Mouse (Mus musculus): Measurements from ENCODE around the gene Gm8693. TPM values are rescaled to one million over a fixed set of nuclear protein-coding genes. Genes with fewer than 3 reads are reported as not detected.
"Not testable (repeated sequence)": the region's sequence is repeated elsewhere in the genome, so short reads cannot be mapped to it uniquely, and the experiment has no call there.

The Gm8693 gene
- polyA plus RNA-seq (2015; fragmentation: Nextera tagmentation; extraction: Ambion mirVana) = not detected in 2 replicates

DNA sequence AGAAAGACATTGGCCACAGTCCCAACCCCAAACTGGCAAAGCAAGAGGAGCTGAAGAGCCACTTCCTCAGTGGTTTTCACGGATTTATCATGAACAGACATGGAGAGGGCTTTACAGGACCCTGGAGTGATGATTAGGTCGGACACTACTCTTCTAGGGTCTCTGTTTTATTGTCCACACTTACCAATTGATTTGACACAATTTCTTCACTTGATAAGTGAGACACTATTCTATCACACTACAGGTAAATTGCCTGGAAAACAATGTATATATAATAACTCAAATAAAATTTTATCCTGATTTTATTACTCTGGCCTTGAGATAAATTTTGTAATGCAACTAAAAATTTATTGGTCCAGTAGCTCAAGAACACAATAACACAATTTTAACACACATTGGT lies at the start of gene Gm8693:
TSS of gene Gm8693 (minus strand) at position 101 of the 400 bp plus-strand sequence.
- H3K4me3 ChIP-seq (replicated peaks); ATAC-seq (ENCODE audit: low FRiP score); H3K9me3 ChIP-seq (replicated peaks); H3K9ac ChIP-seq (replicated peaks); H3K36me3 ChIP-seq; H3K4me2 ChIP-seq; H3K4me1 ChIP-seq; H3K27me3 ChIP-seq (replicated peaks); H3K27ac ChIP-seq (replicated peaks): not testable (repeated sequence)
- WGBS = no CpG with 5 or more reads among the region's 2 CpGs

DNA sequence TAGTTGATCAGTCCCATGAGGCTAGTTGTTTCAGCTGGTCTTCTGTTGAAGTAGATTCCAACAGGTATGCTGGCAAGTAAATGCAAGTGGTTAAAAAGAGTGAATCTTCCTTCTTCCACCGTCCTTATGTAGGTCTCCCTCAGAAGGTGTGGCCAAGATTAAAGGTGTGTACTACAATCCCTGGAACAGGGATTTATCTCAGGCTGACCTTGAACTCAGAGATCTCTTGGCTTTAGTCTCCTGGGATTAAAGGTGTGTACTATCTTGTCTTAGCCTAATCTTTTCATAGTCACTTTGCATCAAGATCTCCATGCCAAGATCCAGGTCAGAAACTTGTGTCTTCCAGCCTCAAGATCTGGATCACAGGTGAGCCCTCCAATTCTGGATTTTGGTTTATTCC lies 27.5 kb upstream of the Gm8693 start, which contains the start of gene Gm4567:
TSS of gene Gm4567 (minus strand) at position 101 of the 400 bp plus-strand sequence.
- H3K36me3 ChIP-seq; H3K4me3 ChIP-seq (replicated peaks); H3K4me1 ChIP-seq; H3K27ac ChIP-seq (replicated peaks); ATAC-seq (ENCODE audit: low FRiP score); H3K27me3 ChIP-seq (replicated peaks); H3K9me3 ChIP-seq (replicated peaks); H3K4me2 ChIP-seq; H3K9ac ChIP-seq (replicated peaks): not testable (repeated sequence)
- WGBS = no CpG with 5 or more reads among the region's 1 CpGs

GRCm38 (mm10) chr7:22657718-22658117 lies 34.4 kb downstream of the Gm8693 start, which contains the start of gene Vmn1r155:
TSS of gene Vmn1r155 (plus strand) at chr7:22658018.
- H3K9me3 ChIP-seq (replicated peaks); ATAC-seq (ENCODE audit: low FRiP score); H3K27ac ChIP-seq (replicated peaks); H3K4me1 ChIP-seq; H3K4me2 ChIP-seq; H3K27me3 ChIP-seq (replicated peaks); H3K9ac ChIP-seq (replicated peaks); H3K36me3 ChIP-seq; H3K4me3 ChIP-seq (replicated peaks): not testable (repeated sequence)
- WGBS = no CpG with 5 or more reads among the region's 3 CpGs

Other genes with a start within 250 kb of the Gm8693 start
- gene Gm10665, start 228.2 kb downstream of the Gm8693 start, polyA plus RNA-seq (2015; fragmentation: Nextera tagmentation; extraction: Ambion mirVana) = not detected in 2 replicates
- not detected in 2 replicates for gene Vmn1r151, start 192.6 kb downstream of the Gm8693 start, polyA plus RNA-seq (2015; fragmentation: Nextera tagmentation; extraction: Ambion mirVana)
- gene Vmn1r152, start 169.3 kb downstream of the Gm8693 start, polyA plus RNA-seq (2015; fragmentation: Nextera tagmentation; extraction: Ambion mirVana) = not detected in 2 replicates
- gene Gm8677, start 157.4 kb downstream of the Gm8693 start, polyA plus RNA-seq (2015; fragmentation: Nextera tagmentation; extraction: Ambion mirVana) = not detected in 2 replicates
- gene Gm4201, start 127.0 kb downstream of the Gm8693 start, polyA plus RNA-seq (2015; fragmentation: Nextera tagmentation; extraction: Ambion mirVana) = not detected in 2 replicates
- gene Gm4565, start 104.2 kb downstream of the Gm8693 start, polyA plus RNA-seq (2015; fragmentation: Nextera tagmentation; extraction: Ambion mirVana) = not detected in 2 replicates
- gene Vmn1r155, start 34.3 kb downstream of the Gm8693 start, polyA plus RNA-seq (2015; fragmentation: Nextera tagmentation; extraction: Ambion mirVana) = not detected in 2 replicates
- gene Gm4567, start 27.4 kb upstream of the Gm8693 start, polyA plus RNA-seq (2015; fragmentation: Nextera tagmentation; extraction: Ambion mirVana) = not detected in 2 replicates
- not detected in 2 replicates for gene Vmn1r157, start 69.4 kb upstream of the Gm8693 start, polyA plus RNA-seq (2015; fragmentation: Nextera tagmentation; extraction: Ambion mirVana)
- gene Vmn1r158, start 98.5 kb upstream of the Gm8693 start, polyA plus RNA-seq (2015; fragmentation: Nextera tagmentation; extraction: Ambion mirVana) = not detected in 2 replicates
- not detected in 2 replicates for gene Vmn1r159, start 151.3 kb upstream of the Gm8693 start, polyA plus RNA-seq (2015; fragmentation: Nextera tagmentation; extraction: Ambion mirVana)
- gene Vmn1r160, start 178.9 kb upstream of the Gm8693 start, polyA plus RNA-seq (2015; fragmentation: Nextera tagmentation; extraction: Ambion mirVana) = not detected in 2 replicates

Measured in neural tube, embryonic 15.5 days (tissue).